Mouse (Mus musculus): ENCODE results near the gene S1pr3.

S1pr3 gene

GRCm38 (mm10) chr13:51405731-51406320, 2.6 kb upstream of the S1pr3 start:
- no peak for DNase-seq (ENCODE audit: extremely low spot score)

- peak; percentile 17 for DNase-seq (ENCODE audit: extremely low spot score)
Observed at GRCm38 (mm10) chr13:51407541-51408217, 760 bp upstream of the S1pr3 start.

- no peak for DNase-seq (ENCODE audit: extremely low spot score)
Observed at GRCm38 (mm10) chr13:51409936-51410481, 1.6 kb downstream of the S1pr3 start.

- DNase-seq (ENCODE audit: extremely low spot score): peak; percentile 28
Observed at GRCm38 (mm10) chr13:51411243-51411642, 2.8 kb downstream of the S1pr3 start.

- peak; percentile 46 for DNase-seq (ENCODE audit: extremely low spot score)
Observed at GRCm38 (mm10) chr13:51411696-51412430, 3.4 kb downstream of the S1pr3 start.

- peak; percentile 21 for DNase-seq (ENCODE audit: extremely low spot score)
Observed at GRCm38 (mm10) chr13:51413461-51413860, 5.0 kb downstream of the S1pr3 start.

GRCm38 (mm10) chr13:51416727-51417126, 8.3 kb downstream of the S1pr3 start:
- DNase-seq (ENCODE audit: extremely low spot score): no peak

- DNase-seq (ENCODE audit: extremely low spot score): no peak
Observed at GRCm38 (mm10) chr13:51417796-51418195, 9.4 kb downstream of the S1pr3 start.

GRCm38 (mm10) chr13:51418268-51418941, 10.0 kb downstream of the S1pr3 start:
- peak; percentile 93 for DNase-seq (ENCODE audit: extremely low spot score)

GRCm38 (mm10) chr13:51418942-51419451, 10.6 kb downstream of the S1pr3 start:
- no peak for DNase-seq (ENCODE audit: extremely low spot score)

GRCm38 (mm10) chr13:51419501-51419900, 11.1 kb downstream of the S1pr3 start:
- DNase-seq (ENCODE audit: extremely low spot score): no peak

GRCm38 (mm10) chr13:51420861-51421260, 12.4 kb downstream of the S1pr3 start:
- DNase-seq (ENCODE audit: extremely low spot score): no peak

GRCm38 (mm10) chr13:51423647-51424046, 15.2 kb downstream of the S1pr3 start:
- no peak for DNase-seq (ENCODE audit: extremely low spot score)

- peak; percentile 74 for DNase-seq (ENCODE audit: extremely low spot score)
Observed at GRCm38 (mm10) chr13:51424647-51425046, 16.2 kb downstream of the S1pr3 start.

GRCm38 (mm10) chr13:51425662-51426443, 17.4 kb downstream of the S1pr3 start:
- DNase-seq (ENCODE audit: extremely low spot score): no peak

GRCm38 (mm10) chr13:51433371-51433770, 24.9 kb downstream of the S1pr3 start:
- DNase-seq (ENCODE audit: extremely low spot score): no peak

- no peak for DNase-seq (ENCODE audit: extremely low spot score)
Observed at GRCm38 (mm10) chr13:51434460-51434859, 26.0 kb downstream of the S1pr3 start.

- no peak for DNase-seq (ENCODE audit: extremely low spot score)
Observed at GRCm38 (mm10) chr13:51435146-51435545, 26.7 kb downstream of the S1pr3 start.

GRCm38 (mm10) chr13:51437105-51438085, 29.0 kb downstream of the S1pr3 start:
- DNase-seq (ENCODE audit: extremely low spot score): no peak

GRCm38 (mm10) chr13:51442922-51443321, 34.5 kb downstream of the S1pr3 start:
- DNase-seq (ENCODE audit: extremely low spot score): no peak
